Mouse (Mus musculus): ENCODE results near the gene Hist3h2a.

The Hist3h2a gene

DNA sequence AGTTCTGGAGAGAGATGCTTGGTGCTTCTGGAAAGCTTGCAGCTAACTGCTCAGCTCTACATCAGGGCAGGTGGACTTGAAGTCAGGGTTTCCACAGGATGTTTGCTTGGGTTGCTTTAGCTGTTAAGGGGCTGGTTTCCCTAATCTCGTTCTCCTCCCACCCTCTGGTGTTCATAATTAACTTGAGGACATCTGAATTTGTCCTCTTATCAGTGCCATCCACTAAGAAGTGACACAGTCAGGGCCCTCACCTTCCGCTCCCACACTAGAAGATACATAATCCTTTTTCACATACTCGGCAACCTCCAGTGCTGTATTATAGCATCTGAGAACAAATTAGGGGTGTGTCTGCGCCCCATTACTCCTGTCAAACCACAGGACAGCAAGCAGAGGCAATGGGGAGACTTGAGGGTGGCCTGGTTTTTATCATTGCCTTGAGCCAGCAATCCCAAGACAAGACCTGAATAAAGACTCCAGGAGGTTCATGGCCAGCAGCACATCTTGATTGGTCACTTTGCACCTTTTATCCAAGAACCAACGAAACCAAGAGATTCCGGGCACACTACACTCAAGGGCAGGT is 38.7 kb downstream of the Hist3h2a start:
- no peak for DNase-seq (ENCODE audit: low spot score)

DNA sequence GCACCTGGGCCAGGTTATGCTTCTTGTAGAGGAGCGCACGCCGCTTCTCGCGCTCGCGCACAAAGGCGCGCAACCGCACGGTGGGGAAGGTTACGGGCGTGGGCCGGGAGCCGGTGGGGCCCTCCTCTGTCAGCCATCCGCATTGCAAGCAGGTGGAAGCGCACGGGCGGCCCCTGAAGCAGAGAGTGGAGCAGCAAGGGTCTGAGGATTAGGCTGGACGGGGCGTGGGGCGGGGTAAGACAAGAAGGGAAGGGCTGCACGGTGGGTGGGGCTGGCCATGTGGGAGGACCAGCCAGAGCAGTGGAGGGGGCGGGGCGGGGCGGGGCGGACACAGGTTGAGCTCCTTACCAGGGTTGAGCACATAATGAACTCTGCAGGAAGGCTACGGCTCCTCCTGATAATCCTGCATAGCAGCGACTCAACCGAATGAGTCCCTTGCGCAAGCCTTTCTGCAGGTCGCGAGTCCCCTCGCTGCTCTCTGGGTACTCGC is 39.9 kb downstream of the Hist3h2a start:
- DNase-seq (ENCODE audit: low spot score) = no peak

DNA sequence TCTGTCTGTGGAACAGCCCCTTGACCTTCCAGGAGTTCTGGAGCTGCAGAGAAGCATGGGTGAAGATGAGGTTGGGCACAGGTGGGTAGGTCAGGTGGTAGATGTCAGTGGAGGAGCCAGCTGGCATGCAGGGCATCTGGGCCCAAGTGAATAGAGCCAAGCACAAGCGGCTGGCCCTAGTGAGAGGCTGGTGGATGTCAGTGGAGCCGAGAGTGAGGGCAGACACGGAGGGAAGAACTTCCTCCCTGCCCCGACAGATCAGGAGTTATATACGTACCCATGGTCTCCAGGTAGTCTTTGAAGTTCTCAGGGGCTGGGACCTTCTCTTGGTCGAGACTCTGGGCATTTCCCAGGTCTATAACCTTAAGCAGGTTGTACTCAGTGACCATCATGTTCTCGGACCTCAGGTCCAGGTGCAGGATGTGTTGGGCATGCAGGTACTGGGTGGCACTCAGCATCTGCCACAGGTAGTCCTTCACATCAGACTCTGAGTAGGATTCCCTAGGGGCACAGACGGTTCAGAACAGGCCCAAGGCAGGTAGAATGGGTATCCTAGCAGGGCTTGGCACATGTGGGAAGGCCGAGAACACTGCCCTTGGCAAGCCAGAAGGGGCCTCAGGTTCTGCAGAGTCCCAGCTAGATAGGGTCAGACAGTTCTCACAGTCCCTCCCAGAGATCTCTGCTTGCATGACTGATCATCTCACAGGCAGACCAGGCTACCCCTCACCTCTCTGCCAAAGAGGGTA is 40.7 kb downstream of the Hist3h2a start:
- no peak for DNase-seq (ENCODE audit: low spot score)

DNA sequence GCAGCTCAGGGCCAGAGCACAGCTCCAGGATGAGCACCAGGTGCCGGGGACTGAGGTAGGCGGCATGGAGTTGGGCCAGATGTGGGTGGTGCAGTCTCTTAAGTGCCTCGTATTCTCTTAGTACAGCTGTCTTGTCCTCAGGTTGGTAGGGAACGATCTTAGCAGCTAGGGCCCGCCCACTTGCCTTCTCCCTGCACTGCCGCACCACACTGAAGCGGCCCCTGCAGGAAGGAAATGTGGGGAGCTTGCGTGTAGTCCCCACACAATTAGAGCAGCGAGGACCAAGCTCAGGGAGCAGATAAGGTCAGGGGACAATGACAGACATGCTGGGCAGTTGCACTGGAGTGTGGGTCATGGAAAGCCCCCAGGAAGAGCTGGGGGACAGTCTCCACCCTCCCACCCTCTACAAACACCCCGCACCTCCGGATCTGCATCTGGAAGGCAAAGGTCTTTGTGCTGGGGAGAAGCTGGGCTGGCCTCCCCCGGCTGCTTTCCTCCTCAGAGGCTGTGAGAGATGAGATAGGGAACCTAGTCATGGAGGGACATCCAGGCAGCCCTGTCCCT is 41.4 kb downstream of the Hist3h2a start:
- no peak for DNase-seq (ENCODE audit: low spot score)

DNA sequence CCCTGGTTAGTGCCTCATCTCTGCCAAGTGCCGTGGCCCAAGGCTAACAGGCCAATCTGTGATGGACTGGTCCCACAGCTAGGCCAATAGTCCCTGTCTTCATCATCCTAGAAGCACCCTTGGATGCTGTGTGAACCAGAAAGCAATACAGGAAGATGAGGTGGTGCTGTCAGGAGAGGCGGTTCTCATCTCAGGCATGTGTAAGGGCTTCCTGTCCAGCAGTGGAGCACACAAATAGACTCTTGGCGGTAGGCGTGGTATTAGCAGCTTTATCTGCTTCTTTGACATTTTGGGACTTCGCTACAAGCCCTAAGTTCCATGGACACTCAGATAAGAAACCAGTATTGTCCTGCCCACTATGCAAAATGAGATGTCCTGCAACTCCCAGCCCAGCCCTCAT is 43.1 kb downstream of the Hist3h2a start:
- no peak for DNase-seq (ENCODE audit: low spot score)

DNA sequence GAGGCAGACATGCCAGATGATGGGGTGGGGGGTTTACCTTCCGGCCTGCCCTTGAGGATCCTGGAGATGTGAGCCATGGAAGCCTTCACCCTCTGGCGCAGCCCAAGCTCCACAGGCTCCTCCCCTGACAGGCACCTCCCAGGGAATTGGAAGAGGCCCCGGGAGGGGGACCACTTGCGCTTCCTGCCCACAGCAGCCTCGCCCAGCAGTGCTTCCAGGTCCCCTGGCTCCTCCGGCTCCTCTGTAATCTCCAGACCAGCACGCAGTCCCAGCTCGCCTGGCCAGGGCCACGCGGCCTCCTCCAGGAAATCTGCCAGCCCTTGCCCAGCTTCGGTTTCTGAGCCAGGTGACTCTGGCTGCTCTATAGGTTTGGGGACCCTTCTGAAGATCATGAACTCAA is 44.7 kb downstream of the Hist3h2a start:
- DNase-seq (ENCODE audit: low spot score) = no peak

DNA sequence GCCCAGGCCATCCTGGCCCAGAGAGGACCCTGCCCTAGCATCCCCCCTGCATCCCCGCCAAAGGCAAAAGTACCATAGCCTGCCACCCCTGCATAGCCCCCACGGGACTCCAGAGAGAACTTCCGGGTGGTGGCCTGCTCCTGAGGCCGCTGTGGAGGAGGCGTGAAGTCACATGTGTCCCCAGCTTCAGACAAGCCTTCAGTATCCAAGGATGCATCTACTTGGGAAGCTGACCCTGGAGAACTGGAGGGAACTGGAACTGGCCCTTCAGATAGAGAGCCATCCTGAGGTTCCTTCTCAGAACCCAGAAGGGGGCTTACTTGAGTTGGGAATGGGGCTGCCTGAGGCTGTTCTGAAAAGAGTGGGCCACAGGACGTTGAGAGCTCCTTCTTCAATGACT is 45.3 kb downstream of the Hist3h2a start:
- DNase-seq (ENCODE audit: low spot score) = no peak

DNA sequence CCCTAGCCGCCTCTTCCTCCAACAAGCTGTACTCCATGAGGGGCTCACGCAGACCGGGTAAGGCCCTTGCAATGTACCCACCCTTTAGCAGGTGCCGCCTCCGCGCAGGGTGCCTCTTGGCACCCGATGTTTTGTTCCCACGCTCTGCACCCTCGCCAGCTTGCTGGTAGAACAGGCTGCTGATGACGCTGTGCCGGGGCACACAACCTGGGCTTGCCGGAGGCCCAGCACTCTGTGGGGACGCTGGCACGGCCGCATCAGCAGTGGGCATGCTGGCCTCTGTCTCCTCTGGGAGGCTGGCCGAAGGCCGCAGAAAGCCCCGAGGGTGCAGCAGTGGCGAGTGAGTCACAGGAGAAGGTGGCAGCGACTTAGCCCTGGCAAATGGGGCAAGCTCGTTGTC is 46.1 kb downstream of the Hist3h2a start:
- peak; percentile 82 for DNase-seq (ENCODE audit: low spot score)

DNA sequence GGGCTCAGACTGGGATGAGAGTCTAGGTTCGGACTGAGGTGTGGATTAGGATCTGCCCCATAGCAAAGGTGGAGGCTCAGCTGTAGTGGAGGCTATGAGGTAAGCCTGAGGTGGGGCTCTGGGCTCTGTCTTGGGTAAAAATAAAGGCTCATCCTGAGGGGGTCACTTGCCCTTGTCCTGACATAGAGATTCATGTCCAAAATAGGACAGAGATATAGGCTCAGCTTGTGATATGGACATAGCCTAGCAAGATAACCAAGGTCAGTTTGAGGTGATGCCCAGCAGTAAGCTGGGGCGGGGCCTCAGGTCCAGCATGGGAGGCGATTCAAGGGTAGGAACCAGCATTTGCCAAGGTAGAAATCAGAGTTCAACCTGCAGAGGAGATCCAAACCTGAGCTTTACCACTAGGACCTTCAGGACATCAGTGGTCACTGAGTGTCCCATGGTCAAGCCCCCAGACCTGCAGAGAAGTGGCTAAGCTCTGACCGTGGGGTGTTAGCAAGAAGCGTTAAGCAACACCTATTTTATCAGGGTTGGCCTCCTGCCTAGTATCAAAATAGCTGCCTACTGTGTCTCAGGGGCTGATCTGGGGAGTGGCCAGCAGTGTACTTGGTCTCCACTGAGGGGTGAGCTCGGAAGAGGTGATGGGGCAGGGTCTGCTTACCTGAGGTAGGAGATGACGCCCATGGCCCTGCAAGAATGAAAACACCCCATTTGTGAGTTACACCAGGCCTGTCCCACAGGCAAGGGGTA is 48.0 kb downstream of the Hist3h2a start:
- DNase-seq (ENCODE audit: low spot score) = no peak
